Mouse (Mus musculus): ENCODE measurements around the gene Gm21983. TPM values are rescaled to one million over a fixed set of nuclear protein-coding genes. Genes with fewer than 3 reads are reported as not detected.

Gene Gm21983
- polyA plus RNA-seq, 1 experiment, result not detected

- TF ChIP-seq POLR2A (IDR thresholded peaks at IDR 0.05; ENCODE audit: borderline replicate concordance, low read depth, low read length) (no peak), CTCF (IDR thresholded peaks at IDR 0.05; ENCODE audit: low read depth, low read length) (no peak)
- Histone ChIP-seq H3K4me1 (ENCODE audit: control insufficient read depth, insufficient read depth, low read length) (no peaks in the 10 kb centered on the region), H3K27ac (ENCODE audit: insufficient read depth, low read depth, low read length) (no peak overlapping the region), H3K4me3 (ENCODE audit: insufficient read depth, low read length) (no peak overlapping the region)
Observed at GRCm38 (mm10) chr7:27136410-27136996, 44.4 kb downstream of the Gm21983 start.

DNA sequence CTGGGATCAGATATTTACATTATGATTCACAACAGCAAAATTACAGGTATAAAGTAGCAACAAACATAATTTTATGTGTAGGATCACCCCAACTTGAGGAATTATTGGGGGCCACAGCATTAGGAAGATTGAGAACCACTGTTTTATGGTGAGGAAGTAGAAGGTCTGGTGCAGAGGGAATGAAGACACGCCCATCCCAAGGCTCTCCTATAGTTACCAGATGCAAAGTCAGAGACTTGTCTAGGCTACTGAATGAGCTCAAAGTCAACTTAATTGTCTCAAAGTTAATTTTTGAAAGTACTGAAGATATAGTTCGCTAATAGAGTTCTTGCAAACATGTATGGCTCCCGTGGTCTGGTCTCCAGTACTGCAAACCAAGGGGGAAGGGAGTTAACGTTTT lies 47.1 kb downstream of the Gm21983 start:
- no peaks in the 10 kb centered on the region for H3K4me1 ChIP-seq (ENCODE audit: control insufficient read depth, insufficient read depth, low read length)
- H3K4me3 ChIP-seq (ENCODE audit: insufficient read depth, low read length), result no peak overlapping the region
- TF ChIP-seq CTCF (IDR thresholded peaks at IDR 0.05; ENCODE audit: low read depth, low read length) (no peak), POLR2A (IDR thresholded peaks at IDR 0.05; ENCODE audit: borderline replicate concordance, low read depth, low read length) (no peak)
- H3K27ac ChIP-seq (ENCODE audit: insufficient read depth, low read depth, low read length), result no peak overlapping the region

DNA sequence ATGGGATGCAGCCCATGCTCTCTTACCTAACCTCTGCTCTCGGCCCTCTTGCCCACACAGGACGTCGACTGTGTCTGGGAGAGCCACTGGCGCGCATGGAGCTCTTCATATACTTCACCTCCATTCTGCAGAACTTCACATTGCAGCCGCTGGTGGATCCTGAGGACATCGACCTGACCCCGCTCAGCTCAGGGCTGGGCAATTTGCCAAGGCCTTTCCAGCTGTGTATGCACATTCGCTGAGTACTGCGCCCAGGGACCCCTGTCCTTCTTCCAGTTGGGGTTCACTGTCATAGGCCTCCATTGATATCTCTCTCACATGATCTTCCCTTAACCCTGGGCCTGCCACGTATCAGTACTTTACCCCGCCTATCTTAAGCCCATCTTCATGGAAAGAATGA lies 47.7 kb downstream of the Gm21983 start:
- no peak for TF ChIP-seq POLR2A (IDR thresholded peaks at IDR 0.05; ENCODE audit: borderline replicate concordance, low read depth, low read length)
- TF ChIP-seq CTCF (IDR thresholded peaks at IDR 0.05; ENCODE audit: low read depth, low read length), result no peak
- Histone ChIP-seq H3K4me3 (ENCODE audit: insufficient read depth, low read length) (no peak overlapping the region), H3K4me1 (ENCODE audit: control insufficient read depth, insufficient read depth, low read length) (no peaks in the 10 kb centered on the region), H3K27ac (ENCODE audit: insufficient read depth, low read depth, low read length) (no peak overlapping the region)

DNA sequence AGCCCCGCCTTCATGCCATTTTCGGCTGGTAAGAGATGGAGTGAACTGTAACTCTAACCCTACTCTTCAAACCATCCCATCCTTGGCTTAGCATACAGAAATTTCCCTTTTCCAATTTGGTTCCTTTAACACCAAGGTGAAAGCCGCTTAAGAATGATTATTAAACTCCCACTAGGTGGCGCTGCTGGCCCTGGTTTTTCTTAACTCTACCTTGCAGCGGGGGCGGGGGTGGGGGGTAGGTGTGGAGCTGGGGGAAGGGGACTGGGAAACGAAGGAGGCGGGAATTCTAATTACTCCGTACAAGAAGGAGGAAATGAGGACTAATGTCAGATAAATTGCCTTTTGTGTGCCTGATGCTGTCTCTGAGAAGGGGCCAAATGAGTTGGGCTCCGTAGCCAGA lies 48.3 kb downstream of the Gm21983 start:
- H3K4me3 ChIP-seq (ENCODE audit: insufficient read depth, low read length), result no peak overlapping the region
- no peaks in the 10 kb centered on the region for H3K4me1 ChIP-seq (ENCODE audit: control insufficient read depth, insufficient read depth, low read length)
- no peak for TF ChIP-seq POLR2A (IDR thresholded peaks at IDR 0.05; ENCODE audit: borderline replicate concordance, low read depth, low read length)
- TF ChIP-seq CTCF (IDR thresholded peaks at IDR 0.05; ENCODE audit: low read depth, low read length), result peak; percentile 79
- no peak overlapping the region for H3K27ac ChIP-seq (ENCODE audit: insufficient read depth, low read depth, low read length)

GRCm38 (mm10) chr7:27131387-27131786 lies 49.5 kb downstream of the Gm21983 start:
- Histone ChIP-seq H3K4me3 (ENCODE audit: insufficient read depth, low read length) (no peak overlapping the region), H3K27ac (ENCODE audit: insufficient read depth, low read depth, low read length) (no peak overlapping the region), H3K4me1 (ENCODE audit: control insufficient read depth, insufficient read depth, low read length) (no peaks in the 10 kb centered on the region)
- TF ChIP-seq POLR2A (IDR thresholded peaks at IDR 0.05; ENCODE audit: borderline replicate concordance, low read depth, low read length) (no peak), CTCF (IDR thresholded peaks at IDR 0.05; ENCODE audit: low read depth, low read length) (no peak)

- H3K4me3 ChIP-seq (ENCODE audit: insufficient read depth, low read length), result no peak overlapping the region
- H3K4me1 ChIP-seq (ENCODE audit: control insufficient read depth, insufficient read depth, low read length), result no peaks in the 10 kb centered on the region
- TF ChIP-seq CTCF (IDR thresholded peaks at IDR 0.05; ENCODE audit: low read depth, low read length) (no peak), POLR2A (IDR thresholded peaks at IDR 0.05; ENCODE audit: borderline replicate concordance, low read depth, low read length) (no peak)
- no peak overlapping the region for H3K27ac ChIP-seq (ENCODE audit: insufficient read depth, low read depth, low read length)
Observed at GRCm38 (mm10) chr7:27130521-27131370, 50.1 kb downstream of the Gm21983 start.

DNA sequence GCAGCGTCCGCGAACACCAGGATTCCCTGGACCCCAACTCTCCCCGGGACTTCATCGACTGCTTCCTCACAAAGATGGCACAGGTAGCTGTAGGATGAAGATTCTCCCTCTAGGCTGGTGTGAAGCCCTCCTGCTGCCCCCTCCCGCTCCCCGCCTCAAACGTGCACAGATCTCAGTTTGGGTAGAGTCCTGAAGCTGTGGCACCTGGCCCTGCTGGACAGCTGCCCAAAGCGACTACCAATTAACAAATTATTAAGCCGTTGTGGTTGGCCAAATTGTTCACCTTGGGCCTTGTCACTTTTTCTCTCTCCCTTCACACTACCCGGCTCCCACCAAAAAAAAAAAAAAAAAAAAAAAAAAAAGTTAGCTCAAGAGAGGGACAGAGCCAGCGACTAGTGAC lies 51.1 kb downstream of the Gm21983 start:
- no peaks in the 10 kb centered on the region for H3K4me1 ChIP-seq (ENCODE audit: control insufficient read depth, insufficient read depth, low read length)
- TF ChIP-seq POLR2A (IDR thresholded peaks at IDR 0.05; ENCODE audit: borderline replicate concordance, low read depth, low read length), result no peak
- no peak for TF ChIP-seq CTCF (IDR thresholded peaks at IDR 0.05; ENCODE audit: low read depth, low read length)
- H3K4me3 ChIP-seq (ENCODE audit: insufficient read depth, low read length), result no peak overlapping the region
- H3K27ac ChIP-seq (ENCODE audit: insufficient read depth, low read depth, low read length), result no peak overlapping the region

GRCm38 (mm10) chr7:27128946-27129345 lies 51.9 kb downstream of the Gm21983 start:
- H3K4me1 ChIP-seq (ENCODE audit: control insufficient read depth, insufficient read depth, low read length), result no peaks in the 10 kb centered on the region
- H3K27ac ChIP-seq (ENCODE audit: insufficient read depth, low read depth, low read length), result no peak overlapping the region
- no peak for TF ChIP-seq POLR2A (IDR thresholded peaks at IDR 0.05; ENCODE audit: borderline replicate concordance, low read depth, low read length)
- no peak for TF ChIP-seq CTCF (IDR thresholded peaks at IDR 0.05; ENCODE audit: low read depth, low read length)
- no peak overlapping the region for H3K4me3 ChIP-seq (ENCODE audit: insufficient read depth, low read length)

DNA sequence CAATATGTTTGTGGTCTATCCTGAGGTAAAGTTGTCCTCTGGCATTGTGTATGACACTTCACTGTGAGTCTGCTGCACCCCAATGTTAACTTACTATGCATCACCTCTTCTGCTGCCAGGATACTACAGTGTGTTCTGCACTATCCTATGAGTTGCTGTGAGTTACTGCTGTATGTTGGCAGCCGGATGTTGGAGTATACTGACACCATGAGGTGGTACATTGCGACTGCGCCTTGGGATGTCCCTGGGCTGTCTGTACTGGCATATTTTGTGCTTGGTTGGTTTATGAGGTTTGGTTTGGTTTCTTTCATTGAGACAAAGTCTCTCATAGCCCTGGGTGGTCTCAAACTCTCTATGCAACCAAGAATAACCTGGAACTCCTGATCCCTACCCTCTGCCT lies 52.7 kb downstream of the Gm21983 start:
- no peak overlapping the region for H3K27ac ChIP-seq (ENCODE audit: insufficient read depth, low read depth, low read length)
- TF ChIP-seq CTCF (IDR thresholded peaks at IDR 0.05; ENCODE audit: low read depth, low read length) (no peak), POLR2A (IDR thresholded peaks at IDR 0.05; ENCODE audit: borderline replicate concordance, low read depth, low read length) (no peak)
- H3K4me1 ChIP-seq (ENCODE audit: control insufficient read depth, insufficient read depth, low read length), result no peaks in the 10 kb centered on the region
- H3K4me3 ChIP-seq (ENCODE audit: insufficient read depth, low read length), result no peak overlapping the region

- H3K4me3 ChIP-seq (ENCODE audit: insufficient read depth, low read length), result no peak overlapping the region
- no peak for TF ChIP-seq CTCF (IDR thresholded peaks at IDR 0.05; ENCODE audit: low read depth, low read length)
- TF ChIP-seq POLR2A (IDR thresholded peaks at IDR 0.05; ENCODE audit: borderline replicate concordance, low read depth, low read length), result no peak
- H3K4me1 ChIP-seq (ENCODE audit: control insufficient read depth, insufficient read depth, low read length), result no peaks in the 10 kb centered on the region
- H3K27ac ChIP-seq (ENCODE audit: insufficient read depth, low read depth, low read length), result no peak overlapping the region
Observed at GRCm38 (mm10) chr7:27124969-27125368, 55.9 kb downstream of the Gm21983 start.
